Mouse (Mus musculus) forebrain, embryonic 11.5 days (tissue): Measurements from ENCODE around the gene Clstn1. TPM values are rescaled to one million over a fixed set of nuclear protein-coding genes. Genes with fewer than 3 reads are reported as not detected.

Experiments used
- ATAC-seq: fragments of 200-750 bp; cut with Nextera tagmentation; replicated peaks from 2 replicates; pipeline ENCODE4 v1.8.0; 2017; ENCODE audit warnings: moderate TSS enrichment; ENCODE audit not compliant: low FRiP score
- DNase-seq: peaks from one replicate; pipeline ENCODE4 v3.0.0-alpha.2; 2017; ENCODE audit warnings: low spot score
- H3K27ac ChIP-seq: fragments of 300-500 bp; sonication (generic); 2 replicates; pipeline ENCODE4 v1.5.1; 2014; ENCODE audit warnings: low read depth, low read length
- H3K27me3 ChIP-seq: fragments of 300-500 bp; sonication (generic); 2 replicates; pipeline ENCODE4 v1.6.1; 2014; ENCODE audit warnings: mild to moderate bottlenecking, low read length, mixed read lengths; ENCODE audit not compliant: control insufficient read depth, insufficient read depth
- H3K36me3 ChIP-seq: fragments of 300-500 bp; sonication (generic); 2 replicates; pipeline ENCODE4 v1.6.1; 2014; ENCODE audit warnings: mild to moderate bottlenecking, low read length, moderate library complexity, mixed read lengths; ENCODE audit not compliant: control insufficient read depth, insufficient read depth
- H3K4me1 ChIP-seq: fragments of 300-500 bp; sonication (generic); replicated peaks from 2 replicates; pipeline ENCODE4 v1.6.1; 2014; ENCODE audit warnings: low read length, mixed read lengths; ENCODE audit not compliant: control insufficient read depth, insufficient read depth
- H3K4me2 ChIP-seq: fragments of 300-500 bp; sonication (generic); 2 replicates; pipeline ENCODE4 v1.6.1; 2014; ENCODE audit warnings: low read depth, mild to moderate bottlenecking, low read length, moderate library complexity, mixed read lengths; ENCODE audit not compliant: severe bottlenecking
- H3K4me3 ChIP-seq: fragments of 300-500 bp; sonication (generic); 2 replicates; pipeline ENCODE4 v1.5.1; 2014; ENCODE audit warnings: low read depth, low read length
- H3K9ac ChIP-seq: fragments of 300-500 bp; sonication (generic); 2 replicates; pipeline ENCODE4 v1.6.1; 2014; ENCODE audit warnings: low read length
- H3K9me3 ChIP-seq: fragments of 300-500 bp; sonication (generic); 2 replicates; pipeline ENCODE4 v1.6.1; 2016; ENCODE audit warnings: low read length, mixed read lengths; ENCODE audit not compliant: control insufficient read depth
- WGBS: fragments of 180-500 bp; shearing (Covaris S2); extraction: QIAGEN DNeasy Blood & Tissue Kit; methylation state at CpG from one replicate; pipeline ENCODE4 v1.1.7; 2014; 5-methylcytosine and 5-hydroxymethylcytosine counted together
- polyA plus RNA-seq: library from polyadenylated mRNA; unstranded; fragments of >200 nt; fragmentation: Nextera tagmentation; extraction: Ambion mirVana; gene quantifications from 2 replicates; pipeline ENCODE4 v1.2.1, GENCODE M21; 2014

Clstn1 gene
- polyA plus RNA-seq, 1 experiment from 2014 or later = 48.1 TPM

- no peak overlapping the region for H3K4me2 ChIP-seq
- no peak overlapping the region for H3K4me3 ChIP-seq
- H3K36me3 ChIP-seq = no peaks in the 10 kb centered on the region
- no peaks in the 10 kb centered on the region for H3K27me3 ChIP-seq
- DNase-seq = peak; percentile 81
- no peaks in the 10 kb centered on the region for H3K4me1 ChIP-seq
- 71% methylated on average over 9 of the region's 9 CpGs for WGBS
- peak; percentile 69 for ATAC-seq
- no peaks in the 10 kb centered on the region for H3K9me3 ChIP-seq
- H3K27ac ChIP-seq = no peak overlapping the region
- H3K9ac ChIP-seq = no peak overlapping the region
Observed at GRCm38 (mm10) chr4:149549221-149549925, 36.9 kb upstream of the Clstn1 start.

- Histone ChIP-seq H3K9me3 (no peaks in the 10 kb centered on the region), H3K27me3 (no peaks in the 10 kb centered on the region)
- no peak for ATAC-seq
Observed at GRCm38 (mm10) chr4:149550866-149551265, 35.4 kb upstream of the Clstn1 start.

GRCm38 (mm10) chr4:149551696-149552095, 34.6 kb upstream of the Clstn1 start:
- no peak overlapping the region for H3K4me2 ChIP-seq
- H3K4me1 ChIP-seq = no peaks in the 10 kb centered on the region
- H3K9ac ChIP-seq = no peak overlapping the region
- DNase-seq = no peak
- ATAC-seq = no peak
- no peaks in the 10 kb centered on the region for H3K36me3 ChIP-seq
- H3K27me3 ChIP-seq = no peaks in the 10 kb centered on the region
- 91% methylated on average over 5 of the region's 5 CpGs for WGBS
- no peak overlapping the region for H3K27ac ChIP-seq
- no peaks in the 10 kb centered on the region for H3K9me3 ChIP-seq
- no peak overlapping the region for H3K4me3 ChIP-seq

More at GRCm38 (mm10) chr4:149550866-149551265, 35.4 kb upstream of the Clstn1 start:
- H3K27ac ChIP-seq = no peak overlapping the region
- H3K4me1 ChIP-seq = no peaks in the 10 kb centered on the region
- 78% methylated on average over 5 of the region's 5 CpGs for WGBS
- no peak overlapping the region for H3K4me2 ChIP-seq
- DNase-seq = no peak
- no peak overlapping the region for H3K9ac ChIP-seq
- no peaks in the 10 kb centered on the region for H3K36me3 ChIP-seq
- H3K4me3 ChIP-seq = no peak overlapping the region

GRCm38 (mm10) chr4:149553834-149554233, 32.4 kb upstream of the Clstn1 start:
- 83% methylated on average over 7 of the region's 7 CpGs for WGBS
- no peak for DNase-seq
- Histone ChIP-seq H3K9me3 (no peaks in the 10 kb centered on the region), H3K4me3 (no peak overlapping the region), H3K9ac (no peak overlapping the region), H3K36me3 (no peaks in the 10 kb centered on the region; the same call in 1 of the 2 replicates), H3K4me2 (no peak overlapping the region), H3K27me3 (no peaks in the 10 kb centered on the region), H3K27ac (no peak overlapping the region), H3K4me1 (no peaks in the 10 kb centered on the region)
- ATAC-seq = no peak

- Histone ChIP-seq H3K9me3 (no peaks in the 10 kb centered on the region; the same call in 1 of the 2 replicates), H3K4me3 (no peak overlapping the region), H3K4me1 (no peaks in the 10 kb centered on the region), H3K9ac (no peak overlapping the region), H3K27ac (no peak overlapping the region), H3K36me3 (no peaks in the 10 kb centered on the region; the same call in 1 of the 2 replicates), H3K27me3 (no peaks in the 10 kb centered on the region), H3K4me2 (no peak overlapping the region)
- 85% methylated on average over 4 of the region's 4 CpGs for WGBS
- DNase-seq (no peak), ATAC-seq (no peak)
Observed at GRCm38 (mm10) chr4:149556111-149556510, 30.2 kb upstream of the Clstn1 start.

DNA sequence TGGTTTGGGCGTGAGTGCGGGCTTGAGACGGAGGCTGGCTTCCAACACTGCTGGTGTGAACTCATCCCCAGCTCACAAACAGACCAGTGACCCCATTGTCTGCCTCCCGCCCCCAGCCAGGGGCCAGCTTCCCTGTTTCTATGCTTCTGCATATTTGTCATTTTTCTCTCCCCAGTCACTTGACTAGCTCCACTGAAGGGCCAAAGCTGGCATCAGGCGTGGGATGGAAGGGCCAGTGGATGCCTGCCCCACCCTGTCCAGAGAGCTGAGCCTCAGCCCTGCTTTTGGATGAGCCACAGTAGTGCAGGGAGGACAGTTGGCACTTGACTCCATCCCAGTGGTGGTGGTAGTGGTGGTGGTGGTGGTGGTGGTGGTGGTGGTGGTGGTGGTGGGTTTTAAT, 28.4 kb upstream of the Clstn1 start:
- DNase-seq = no peak
- peaks cover 7% of the 10 kb centered on the region for H3K4me1 ChIP-seq
- no peak for ATAC-seq
- no peak overlapping the region for H3K4me3 ChIP-seq
- no peaks in the 10 kb centered on the region for H3K27me3 ChIP-seq
- no peak overlapping the region for H3K4me2 ChIP-seq
- WGBS = 91% methylated on average over 5 of the region's 5 CpGs
- H3K9ac ChIP-seq = no peak overlapping the region
- H3K27ac ChIP-seq = no peak overlapping the region
- H3K9me3 ChIP-seq = no peaks in the 10 kb centered on the region; the same call in 1 of the 2 replicates
- no peaks in the 10 kb centered on the region; the same call in 1 of the 2 replicates for H3K36me3 ChIP-seq

- ATAC-seq (no peak), DNase-seq (no peak)
- Histone ChIP-seq H3K9ac (no peak overlapping the region), H3K4me2 (no peak overlapping the region), H3K27me3 (no peaks in the 10 kb centered on the region), H3K4me3 (no peak overlapping the region), H3K36me3 (no peaks in the 10 kb centered on the region; the same call in 1 of the 2 replicates), H3K27ac (no peak overlapping the region), H3K4me1 (peaks cover 8% of the 10 kb centered on the region), H3K9me3 (no peaks in the 10 kb centered on the region; the same call in 1 of the 2 replicates)
- WGBS = 91% methylated on average over 3 of the region's 3 CpGs
Observed at GRCm38 (mm10) chr4:149558389-149558788, 27.9 kb upstream of the Clstn1 start.

DNA sequence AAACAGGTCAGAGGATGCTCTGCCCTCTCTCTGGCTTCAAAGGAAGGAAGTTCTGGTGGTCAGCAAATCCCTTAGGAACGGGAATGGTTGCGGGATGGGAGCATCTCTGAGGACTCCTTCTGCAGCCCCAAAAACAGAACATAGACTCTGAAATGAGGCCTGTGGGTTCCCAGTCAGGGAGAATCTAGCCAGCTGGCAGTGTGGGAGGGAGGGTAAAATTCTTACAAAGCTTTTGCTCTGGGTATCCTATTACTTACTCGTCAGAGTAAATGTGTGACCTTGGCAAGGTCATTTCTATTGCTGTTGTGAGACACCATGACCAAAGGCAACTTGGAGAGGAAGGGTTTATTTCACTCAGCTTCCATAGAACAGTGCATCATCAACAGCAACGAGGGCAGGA, 24.9 kb upstream of the Clstn1 start:
- Histone ChIP-seq H3K4me3 (no peak overlapping the region), H3K36me3 (no peaks in the 10 kb centered on the region; the same call in 1 of the 2 replicates), H3K27me3 (no peaks in the 10 kb centered on the region), H3K4me2 (no peak overlapping the region), H3K9ac (no peak overlapping the region), H3K4me1 (peaks cover 11% of the 10 kb centered on the region), H3K27ac (no peak overlapping the region), H3K9me3 (no peaks in the 10 kb centered on the region; the same call in 1 of the 2 replicates)
- DNase-seq (no peak), ATAC-seq (no peak)
- 90% methylated on average over 4 of the region's 4 CpGs for WGBS
